Mouse (Mus musculus): ENCODE measurements at regions not wholly inside any gene's neighbourhood (a gene's known extent, or its start where the extent isn't known, plus 50 kb on each side); places are given as distances from the start of the nearest gene placed in this dataset.

DNA sequence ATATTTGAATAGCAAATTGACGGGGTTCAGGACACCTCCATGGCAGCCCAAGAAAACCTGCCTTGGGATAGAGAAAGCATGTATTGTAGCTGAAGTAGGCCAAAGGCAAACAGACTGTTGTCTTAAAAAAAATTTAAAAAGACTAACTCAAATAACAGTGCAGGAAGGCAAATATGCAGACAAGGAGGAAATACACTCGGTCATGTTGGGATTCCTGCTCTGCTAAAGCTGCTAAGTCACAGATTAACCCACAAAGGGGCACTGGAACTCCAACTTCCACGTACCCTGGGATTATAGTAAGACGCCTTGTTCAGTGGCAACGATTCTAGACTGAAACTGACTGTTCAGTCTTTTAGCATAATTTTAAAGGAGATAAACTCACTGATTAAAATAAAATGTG lies 258.9 kb upstream of the Cwc22 start:
- no peak overlapping the region for H3K27ac ChIP-seq
- no peaks in the 10 kb centered on the region for H3K36me3 ChIP-seq
- H3K27me3 ChIP-seq (ENCODE audit: insufficient read depth, poor library complexity, severe bottlenecking) = no peaks in the 10 kb centered on the region
- no peaks in the 10 kb centered on the region for H3K9me3 ChIP-seq
- DNase-seq (ENCODE audit: low spot score) = no peak
- no peaks in the 10 kb centered on the region for H3K4me1 ChIP-seq
- WGBS = 81% methylated on average over 5 of the region's 5 CpGs
- H3K4me3 ChIP-seq = no peak overlapping the region

DNA sequence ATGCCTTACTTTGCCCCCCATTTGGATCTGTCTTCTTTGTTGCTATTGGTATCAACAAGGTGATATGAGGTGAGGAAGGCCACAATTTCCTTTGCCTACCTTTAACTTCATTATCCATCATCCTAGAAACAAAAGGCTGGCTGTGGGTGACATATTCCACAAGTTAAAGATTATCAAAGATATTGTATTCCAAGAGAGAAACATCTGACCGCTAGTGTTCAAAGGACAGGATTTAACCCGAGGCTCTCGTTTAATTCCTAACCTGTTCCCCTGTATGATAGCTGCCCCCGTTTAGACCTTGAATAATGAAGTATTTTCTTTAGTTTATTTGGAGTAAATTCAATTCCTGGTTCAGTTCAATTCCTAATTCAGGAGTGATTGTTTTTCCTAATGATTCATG lies 249.8 kb upstream of the Cwc22 start:
- no peaks in the 10 kb centered on the region for H3K27me3 ChIP-seq (ENCODE audit: insufficient read depth, poor library complexity, severe bottlenecking)
- no peak for DNase-seq (ENCODE audit: low spot score)
- no peak overlapping the region for H3K27ac ChIP-seq
- no peaks in the 10 kb centered on the region for H3K9me3 ChIP-seq
- 78% methylated on average over 4 of the region's 4 CpGs for WGBS
- no peaks in the 10 kb centered on the region for H3K36me3 ChIP-seq
- no peak overlapping the region for H3K4me3 ChIP-seq
- H3K4me1 ChIP-seq = no peaks in the 10 kb centered on the region

DNA sequence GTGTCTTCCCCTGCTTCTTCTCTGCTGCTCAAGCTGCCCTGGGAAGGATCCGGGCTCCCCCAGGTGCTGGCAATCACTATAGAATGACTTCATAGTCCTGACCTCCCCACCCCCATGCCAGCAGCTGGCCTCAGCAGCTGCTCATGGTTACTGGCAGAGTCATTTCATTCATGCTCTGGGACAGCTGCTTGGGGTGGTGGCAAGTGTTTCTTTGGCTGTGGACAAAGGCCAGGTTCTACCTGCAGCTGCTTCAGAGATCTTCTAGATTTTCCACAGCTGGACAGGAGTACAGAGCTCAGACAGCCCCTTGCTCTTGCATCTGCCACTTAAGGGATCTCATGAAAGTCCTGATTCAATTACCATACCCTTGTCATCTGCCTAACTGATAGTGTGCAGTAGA lies 243.4 kb upstream of the Cwc22 start:
- DNase-seq (ENCODE audit: low spot score) = no peak
- 21% methylated on average over 1 of the region's 1 CpGs for WGBS
- Histone ChIP-seq H3K27me3 (ENCODE audit: insufficient read depth, poor library complexity, severe bottlenecking) (no peaks in the 10 kb centered on the region), H3K4me1 (0 out of 2 replicates have a peak, but pooled peaks cover 3% of the 10 kb centered on the region), H3K9me3 (no peaks in the 10 kb centered on the region), H3K36me3 (no peaks in the 10 kb centered on the region), H3K4me3 (no peak overlapping the region), H3K27ac (no peak overlapping the region)

DNA sequence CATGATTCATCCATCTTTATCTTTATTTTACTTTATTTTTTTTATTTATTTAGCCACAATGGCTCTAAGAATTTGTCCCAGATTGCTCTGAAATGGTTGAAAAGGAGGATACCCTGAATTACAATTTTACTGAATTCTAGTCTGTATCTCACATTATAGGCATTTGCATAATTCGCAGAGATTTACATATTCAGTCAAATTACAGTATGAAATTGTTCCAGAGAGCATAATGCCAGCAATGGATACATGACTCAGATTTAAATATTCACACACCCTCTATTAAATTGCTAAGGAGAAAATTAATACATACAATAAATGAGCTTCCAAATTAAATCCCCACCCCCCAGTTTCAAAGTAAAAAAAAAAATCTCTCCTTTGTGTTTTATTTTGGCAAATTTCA lies 238.8 kb upstream of the Cwc22 start:
- Histone ChIP-seq H3K4me1 (0 out of 2 replicates have a peak, but pooled peaks cover 3% of the 10 kb centered on the region), H3K27ac (no peak overlapping the region), H3K27me3 (ENCODE audit: insufficient read depth, poor library complexity, severe bottlenecking) (no peaks in the 10 kb centered on the region), H3K36me3 (no peaks in the 10 kb centered on the region), H3K9me3 (no peaks in the 10 kb centered on the region), H3K4me3 (no peak overlapping the region)
- no peak for DNase-seq (ENCODE audit: low spot score)
- 71% methylated on average over 1 of the region's 1 CpGs for WGBS

DNA sequence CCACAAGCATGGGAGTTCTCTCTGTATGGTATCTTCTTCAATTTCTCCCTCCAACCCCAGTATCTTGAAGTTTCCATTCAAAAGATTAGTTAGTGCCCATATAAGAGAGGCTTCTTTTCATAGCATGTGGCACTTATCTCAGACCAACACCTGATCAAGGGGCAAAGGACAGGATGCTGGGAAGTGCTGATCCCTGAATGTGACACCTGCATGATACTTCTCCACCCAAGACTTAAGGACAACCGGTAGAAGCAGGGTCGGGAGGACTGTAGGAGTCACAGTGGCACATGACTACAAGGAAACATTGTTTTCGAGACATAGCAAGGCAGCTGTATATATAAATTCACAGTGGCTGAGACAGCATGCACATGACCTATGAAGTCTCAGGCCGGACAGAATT lies 227.6 kb upstream of the Cwc22 start:
- Histone ChIP-seq H3K36me3 (no peaks in the 10 kb centered on the region), H3K27me3 (ENCODE audit: insufficient read depth, poor library complexity, severe bottlenecking) (no peaks in the 10 kb centered on the region), H3K4me3 (no peak overlapping the region), H3K27ac (no peak overlapping the region), H3K4me1 (no peaks in the 10 kb centered on the region), H3K9me3 (no peaks in the 10 kb centered on the region)
- 70% methylated on average over 4 of the region's 4 CpGs for WGBS
- DNase-seq (ENCODE audit: low spot score) = no peak

DNA sequence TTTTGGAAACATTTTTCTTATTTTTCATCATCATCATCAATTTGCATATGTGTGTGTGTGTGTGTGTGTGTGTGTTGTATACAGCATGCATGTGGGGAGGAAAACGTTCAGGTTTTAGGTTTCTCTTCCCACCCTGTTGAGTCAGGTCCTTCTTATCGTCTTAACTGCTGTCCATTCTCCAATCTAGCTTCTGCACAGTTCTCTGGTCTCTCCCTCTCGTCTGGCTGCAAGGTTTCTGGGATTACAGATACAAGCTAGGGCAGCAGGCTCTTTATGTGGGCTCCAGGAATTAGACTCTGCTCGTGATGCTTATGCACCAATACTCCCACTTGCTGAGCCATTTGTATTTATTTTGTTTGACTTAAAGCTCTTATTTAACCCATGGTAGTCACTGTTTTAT lies 226.6 kb upstream of the Cwc22 start:
- Histone ChIP-seq H3K27ac (no peak overlapping the region), H3K9me3 (no peaks in the 10 kb centered on the region), H3K4me1 (no peaks in the 10 kb centered on the region), H3K27me3 (ENCODE audit: insufficient read depth, poor library complexity, severe bottlenecking) (no peaks in the 10 kb centered on the region), H3K4me3 (no peak overlapping the region), H3K36me3 (no peaks in the 10 kb centered on the region)
- WGBS = 59% methylated on average over 4 of the region's 4 CpGs
- DNase-seq (ENCODE audit: low spot score) = no peak

DNA sequence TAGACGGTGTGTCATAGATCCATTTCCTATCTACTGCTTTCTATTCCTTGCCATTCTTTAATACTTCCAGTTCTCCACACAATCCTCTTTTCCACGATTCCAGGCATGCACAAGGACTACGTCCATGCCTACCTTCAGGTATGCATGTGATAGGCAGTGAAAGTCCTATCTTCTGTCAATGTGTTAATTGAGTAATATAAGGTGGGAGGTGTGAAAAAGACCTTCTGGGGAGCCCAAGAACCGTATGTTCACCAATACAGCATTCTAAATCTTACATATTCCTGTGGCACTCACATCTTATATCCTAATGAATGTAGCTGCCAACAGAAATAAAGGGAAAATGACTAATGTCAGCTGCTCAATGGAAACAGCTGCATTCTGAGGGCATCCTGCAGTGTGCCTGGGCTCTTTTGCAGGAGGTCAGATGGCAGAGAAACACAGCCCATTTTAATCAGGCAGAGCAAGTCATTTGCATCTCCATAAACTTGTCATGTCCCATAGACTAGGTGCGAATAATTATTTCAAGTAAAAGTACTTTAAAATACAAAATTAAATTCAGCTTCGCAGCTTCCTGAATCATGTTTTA lies 224.1 kb upstream of the Cwc22 start:
- no peak for DNase-seq (ENCODE audit: low spot score)
- H3K36me3 ChIP-seq = no peaks in the 10 kb centered on the region
- 74% methylated on average over 6 of the region's 6 CpGs for WGBS
- H3K4me1 ChIP-seq = no peaks in the 10 kb centered on the region
- no peaks in the 10 kb centered on the region for H3K9me3 ChIP-seq
- H3K4me3 ChIP-seq = no peak overlapping the region
- no peaks in the 10 kb centered on the region for H3K27me3 ChIP-seq (ENCODE audit: insufficient read depth, poor library complexity, severe bottlenecking)
- no peak overlapping the region for H3K27ac ChIP-seq

DNA sequence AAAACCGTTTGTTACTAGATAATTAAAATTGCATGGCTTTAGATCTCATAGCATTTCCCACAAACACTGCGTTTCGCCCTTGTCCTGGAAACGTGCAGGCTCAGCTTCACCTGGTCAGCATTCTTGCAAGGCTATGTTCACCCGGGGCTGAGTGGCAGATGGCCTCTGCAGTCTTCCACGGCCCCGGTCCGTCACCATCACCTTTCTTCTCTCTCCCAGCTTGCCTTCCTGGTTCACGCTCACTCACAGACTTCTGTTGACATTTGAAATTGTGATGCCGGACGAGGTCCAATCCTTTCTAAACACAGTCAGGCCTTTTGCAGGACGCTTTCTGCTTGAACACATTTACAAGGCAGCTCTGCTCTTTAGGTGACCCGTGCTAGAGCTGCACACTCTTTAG lies 219.3 kb upstream of the Cwc22 start:
- DNase-seq (ENCODE audit: low spot score) = no peak
- 77% methylated on average over 13 of the region's 13 CpGs for WGBS
- no peak overlapping the region for H3K4me3 ChIP-seq

DNA sequence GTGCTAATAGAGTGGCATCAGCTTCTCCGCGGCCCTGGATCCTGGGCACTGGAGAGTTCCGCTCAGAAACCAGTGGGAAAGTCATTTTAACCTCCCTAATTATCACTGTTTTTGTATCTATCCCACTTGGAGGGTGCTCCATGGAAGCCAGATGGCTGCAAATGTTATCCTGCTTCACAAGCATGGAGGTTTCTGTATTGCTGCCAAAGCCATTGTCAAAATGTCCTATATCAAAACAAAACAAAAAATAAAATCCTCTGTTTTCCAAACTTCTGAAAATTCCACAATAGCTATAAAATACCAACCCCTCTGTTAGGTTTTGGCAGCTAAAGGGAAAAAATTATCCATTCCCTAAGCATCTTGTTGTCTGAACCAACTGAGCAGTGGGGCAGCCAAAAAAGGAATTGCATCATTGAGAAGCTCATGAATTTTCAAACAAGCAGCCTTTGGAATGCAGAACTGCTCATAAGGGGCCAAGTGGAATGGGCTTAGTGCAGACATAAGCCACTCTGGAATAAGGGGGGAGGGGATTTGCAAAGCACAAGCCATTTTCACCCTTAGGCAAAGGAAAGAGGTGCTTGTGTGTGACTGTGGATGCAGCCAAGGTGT lies 213.8 kb upstream of the Cwc22 start:
- no peak for DNase-seq (ENCODE audit: low spot score)
- Histone ChIP-seq H3K4me3 (no peak overlapping the region), H3K9me3 (no peaks in the 10 kb centered on the region), H3K36me3 (no peaks in the 10 kb centered on the region), H3K27me3 (ENCODE audit: insufficient read depth, poor library complexity, severe bottlenecking) (no peaks in the 10 kb centered on the region), H3K4me1 (no peaks in the 10 kb centered on the region), H3K27ac (no peak overlapping the region)
- 62% methylated on average over 3 of the region's 3 CpGs for WGBS

More for the DNA sequence above, 219.3 kb upstream of the Cwc22 start:
- H3K27me3 ChIP-seq (ENCODE audit: insufficient read depth, poor library complexity, severe bottlenecking) = no peaks in the 10 kb centered on the region
- no peaks in the 10 kb centered on the region for H3K9me3 ChIP-seq
- no peaks in the 10 kb centered on the region for H3K4me1 ChIP-seq
- no peak overlapping the region for H3K27ac ChIP-seq
- no peaks in the 10 kb centered on the region for H3K36me3 ChIP-seq

DNA sequence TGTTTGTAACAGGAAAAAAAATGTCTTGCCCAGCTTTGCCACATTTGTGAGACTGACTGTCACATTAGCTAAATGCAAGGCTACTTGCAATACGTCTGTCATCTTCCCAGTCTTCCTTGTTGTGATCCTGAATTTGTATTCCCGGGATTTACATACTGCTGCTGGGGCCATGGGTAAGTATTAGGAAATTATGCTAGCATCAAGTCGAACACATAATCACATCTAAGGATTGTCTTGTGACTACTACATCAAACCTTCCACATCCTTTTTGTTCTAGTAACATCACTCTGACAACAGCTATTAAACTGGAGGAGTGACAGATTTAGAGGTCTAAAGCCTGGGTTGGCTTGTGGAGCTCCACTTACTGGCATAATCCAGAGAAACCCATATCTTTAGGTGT lies 164.2 kb upstream of the Cwc22 start:
- Histone ChIP-seq H3K36me3 (no peaks in the 10 kb centered on the region), H3K27ac (no peak overlapping the region), H3K4me3 (no peak overlapping the region), H3K27me3 (ENCODE audit: insufficient read depth, poor library complexity, severe bottlenecking) (no peaks in the 10 kb centered on the region), H3K9me3 (no peaks in the 10 kb centered on the region), H3K4me1 (no peaks in the 10 kb centered on the region)
- no peak for DNase-seq (ENCODE audit: low spot score)
- whole genome bisulfite sequencing = 82% methylated on average over 3 of the region's 3 CpGs

DNA sequence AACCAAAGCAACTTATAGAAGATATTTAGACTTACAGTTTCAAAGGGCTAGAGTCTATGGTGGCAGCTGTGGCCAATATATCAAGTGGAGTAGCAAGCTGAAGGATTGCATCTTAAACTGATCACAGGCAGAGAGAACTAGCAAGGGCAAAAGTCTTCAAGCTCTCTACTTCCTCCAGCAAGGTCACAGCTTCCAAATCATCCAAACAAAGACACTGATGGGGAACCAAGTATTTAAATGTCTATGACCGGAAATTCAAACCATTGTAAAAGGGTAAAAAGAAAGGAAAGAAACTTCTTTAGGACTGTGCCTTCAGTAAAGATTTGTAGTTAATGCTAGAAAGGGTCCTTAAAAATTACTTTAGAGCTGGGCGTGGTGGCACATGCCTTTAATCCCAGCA lies 149.4 kb upstream of the Cwc22 start:
- Histone ChIP-seq H3K36me3 (no peaks in the 10 kb centered on the region), H3K27ac (no peak overlapping the region), H3K27me3 (ENCODE audit: insufficient read depth, poor library complexity, severe bottlenecking) (no peaks in the 10 kb centered on the region), H3K9me3 (no peaks in the 10 kb centered on the region), H3K4me3 (no peak overlapping the region), H3K4me1 (no peaks in the 10 kb centered on the region)
- no peak for DNase-seq (ENCODE audit: low spot score)
- 91% methylated on average over 2 of the region's 2 CpGs for WGBS

DNA sequence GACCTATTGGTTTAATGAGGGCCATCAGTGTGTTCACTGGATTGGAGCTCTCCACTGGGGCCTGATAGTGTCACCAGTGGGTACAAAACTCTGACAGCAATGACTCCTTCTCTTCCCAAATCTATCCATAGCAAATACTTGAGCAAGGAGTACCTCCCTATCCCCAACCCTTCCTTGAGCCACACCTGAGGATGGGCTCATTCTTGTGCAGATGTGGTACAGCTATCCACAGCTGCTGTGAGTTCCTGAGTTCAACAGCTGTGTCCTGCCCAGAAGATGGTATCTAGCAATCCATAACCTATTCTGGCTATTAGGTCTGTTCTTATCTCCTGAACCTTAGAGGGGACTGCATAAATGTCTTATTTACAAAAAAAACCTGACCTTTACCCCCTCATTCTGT lies 148.7 kb upstream of the Cwc22 start:
- DNase-seq (ENCODE audit: low spot score) = no peak
- Histone ChIP-seq H3K27me3 (ENCODE audit: insufficient read depth, poor library complexity, severe bottlenecking) (no peaks in the 10 kb centered on the region), H3K4me1 (no peaks in the 10 kb centered on the region), H3K27ac (no peak overlapping the region), H3K36me3 (no peaks in the 10 kb centered on the region), H3K4me3 (no peak overlapping the region), H3K9me3 (no peaks in the 10 kb centered on the region)

DNA sequence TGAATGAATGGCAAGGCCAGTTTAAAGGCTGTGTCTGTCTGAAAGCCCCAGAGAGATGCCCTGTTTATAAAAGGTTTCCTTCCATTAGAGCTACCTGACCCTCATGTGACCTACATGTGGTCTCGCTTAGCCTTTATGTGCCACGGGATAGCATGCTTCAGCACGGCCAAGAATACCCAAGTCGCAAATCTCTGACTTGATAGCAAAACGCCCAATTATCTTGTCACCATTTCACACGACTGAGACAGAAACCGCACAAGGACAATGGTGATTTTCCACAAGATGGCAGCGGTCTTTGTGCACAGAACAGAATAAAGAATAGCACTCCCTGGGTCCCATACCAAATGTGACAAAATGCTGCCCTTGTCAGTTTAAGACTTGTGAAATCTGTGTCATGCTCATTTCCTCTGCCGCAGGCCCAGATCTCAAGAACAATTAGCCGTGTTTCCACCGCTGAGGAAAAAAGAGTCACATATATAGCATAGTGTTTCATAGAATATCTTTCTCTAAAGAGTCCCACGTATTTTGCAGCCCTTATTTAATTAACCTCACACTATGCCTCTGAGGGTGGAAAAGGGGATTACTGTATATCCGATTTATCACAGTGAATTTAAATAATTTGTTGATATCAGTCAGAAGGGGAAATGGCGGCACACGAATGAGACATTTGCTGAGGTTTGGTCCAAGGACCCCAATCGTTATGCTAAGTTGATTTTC lies 118.3 kb upstream of the Cwc22 start:
- Histone ChIP-seq H3K36me3 (no peaks in the 10 kb centered on the region), H3K27ac (no peak overlapping the region), H3K9me3 (no peaks in the 10 kb centered on the region), H3K4me3 (no peak overlapping the region), H3K27me3 (ENCODE audit: insufficient read depth, poor library complexity, severe bottlenecking) (no peaks in the 10 kb centered on the region), H3K4me1 (no peaks in the 10 kb centered on the region)
- WGBS = 74% methylated on average over 16 of the region's 16 CpGs
- no peak for DNase-seq (ENCODE audit: low spot score)
